Mouse (Mus musculus) embryonic facial prominence, embryonic 12.5 days (tissue): ENCODE data around the gene Ap4b1. TPM values are rescaled to one million over a fixed set of nuclear protein-coding genes. Genes with fewer than 3 reads are reported as not detected.
"Not testable (repeated sequence)": the region's sequence is repeated elsewhere in the genome, so short reads cannot be mapped to it uniquely, and the experiment has no call there.

ENCODE experiments used
- ATAC-seq: fragments of 200-750 bp; cut with Nextera tagmentation; 2 replicates; pipeline ENCODE4 v1.8.0; 2017; ENCODE audit not compliant: insufficient number of reproducible peaks, insufficient read depth, low FRiP score, low TSS enrichment
- H3K27ac ChIP-seq: fragments of 300-500 bp; sonication (generic); 2 replicates; pipeline ENCODE4 v1.5.1; 2016; ENCODE audit warnings: mild to moderate bottlenecking
- H3K27me3 ChIP-seq: fragments of 300-500 bp; sonication (generic); 2 replicates; pipeline ENCODE4 v1.6.1; 2016; ENCODE audit warnings: mild to moderate bottlenecking, moderate library complexity
- H3K36me3 ChIP-seq: fragments of 300-500 bp; sonication (generic); 2 replicates; pipeline ENCODE4 v1.6.1; 2016; ENCODE audit warnings: mild to moderate bottlenecking
- H3K4me1 ChIP-seq: fragments of 300-500 bp; sonication (generic); 2 replicates; pipeline ENCODE4 v1.6.1; 2016
- H3K4me2 ChIP-seq: fragments of 300-500 bp; sonication (generic); replicated peaks from 2 replicates; pipeline ENCODE4 v1.6.1; 2016; ENCODE audit warnings: mild to moderate bottlenecking, moderate library complexity
- H3K4me3 ChIP-seq: fragments of 300-500 bp; sonication (generic); 2 replicates; pipeline ENCODE4 v1.5.1; 2016; ENCODE audit warnings: mild to moderate bottlenecking
- H3K9ac ChIP-seq: fragments of 300-500 bp; sonication (generic); 2 replicates; pipeline ENCODE4 v1.6.1; 2016; ENCODE audit warnings: mild to moderate bottlenecking, moderate library complexity
- H3K9me3 ChIP-seq: fragments of 300-500 bp; sonication (generic); 2 replicates; pipeline ENCODE4 v1.6.1; 2016; ENCODE audit warnings: mild to moderate bottlenecking, moderate library complexity
- WGBS: fragments of 180-500 bp; shearing (Covaris S2); methylation state at CpG from one replicate; pipeline ENCODE4 v1.1.7; 2016; 5-methylcytosine and 5-hydroxymethylcytosine counted together
- polyA plus RNA-seq: library from polyadenylated mRNA; unstranded; fragments of >200 nt; fragmentation: Nextera tagmentation; extraction: Ambion mirVana; gene quantifications from 2 replicates; pipeline ENCODE4 v1.2.1, GENCODE M21; 2016

Gene Ap4b1
- polyA plus RNA-seq, 1 experiment from 2014 or later: 24.8 TPM

DNA sequence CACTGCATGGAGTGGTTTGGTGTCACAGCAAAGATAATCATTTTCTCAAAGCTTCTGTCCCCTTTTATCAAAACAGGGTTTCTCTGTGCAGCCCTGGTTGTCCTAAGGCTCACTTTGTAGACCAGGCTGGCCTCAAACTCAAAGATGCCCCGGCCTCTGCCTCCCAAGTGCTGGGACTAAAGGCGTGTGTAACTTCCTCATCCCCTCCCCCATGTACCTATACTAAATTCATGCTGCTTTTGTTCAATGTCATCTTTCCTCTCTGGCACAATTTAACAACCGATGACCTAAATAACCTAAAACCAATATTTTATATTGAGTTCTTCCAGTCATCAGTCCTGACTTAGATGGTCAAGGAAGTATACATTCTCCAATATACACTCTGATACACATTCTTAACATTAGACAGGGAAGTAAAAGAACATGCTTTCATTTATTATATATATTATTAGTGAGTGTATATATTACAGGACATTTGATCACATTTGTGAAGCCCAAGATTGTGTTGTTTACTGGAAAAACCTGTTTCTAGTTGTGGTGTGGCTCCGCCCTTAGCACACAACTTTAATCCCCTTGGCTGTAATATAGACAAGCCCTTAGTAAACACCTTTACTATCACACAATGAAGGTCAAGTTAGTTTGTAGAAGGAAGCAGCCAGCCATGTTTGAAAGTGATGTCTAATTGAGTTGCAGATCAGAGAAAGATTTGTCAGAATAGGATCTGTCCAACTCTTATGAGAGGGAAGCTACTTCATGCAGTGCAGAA, 26.3 kb upstream of the Ap4b1 start:
- no peak for ATAC-seq
- H3K4me1 ChIP-seq: no peaks in the 10 kb centered on the region

DNA sequence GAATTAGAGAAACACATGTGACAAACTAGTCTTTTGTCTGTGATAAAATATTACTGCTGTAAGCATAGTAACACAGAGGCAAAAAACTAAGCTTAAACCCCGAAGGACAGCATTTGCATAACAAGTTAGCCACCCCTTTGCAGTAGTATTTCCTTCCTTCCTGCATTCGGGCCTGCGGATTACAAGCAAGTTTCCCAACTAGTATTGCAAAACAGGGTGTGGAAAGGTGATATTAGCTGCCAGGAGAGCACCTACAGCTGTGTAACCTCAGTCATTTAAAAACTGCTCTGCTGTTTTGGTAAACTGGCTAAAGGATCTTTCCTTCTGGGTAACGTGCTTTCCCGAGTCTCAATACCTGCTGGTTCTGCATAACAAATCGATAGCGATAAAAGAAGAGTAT, 22.1 kb upstream of the Ap4b1 start:
- H3K9ac ChIP-seq: no peak overlapping the region
- H3K27ac ChIP-seq: no peak overlapping the region
- H3K9me3 ChIP-seq: no peaks in the 10 kb centered on the region
- 73% methylated on average over 7 of the region's 7 CpGs for WGBS
- no peak overlapping the region for H3K4me2 ChIP-seq
- H3K4me3 ChIP-seq: no peak overlapping the region
- H3K4me1 ChIP-seq: peaks cover 14% of the 10 kb centered on the region; the same call in 1 of the 2 replicates
- H3K36me3 ChIP-seq: no peaks in the 10 kb centered on the region
- ATAC-seq: no peak
- no peaks in the 10 kb centered on the region for H3K27me3 ChIP-seq

More for the DNA sequence above, 26.3 kb upstream of the Ap4b1 start:
- Histone ChIP-seq H3K4me3 (no peak overlapping the region), H3K9ac (no peak overlapping the region), H3K4me2 (no peak overlapping the region), H3K9me3 (no peaks in the 10 kb centered on the region), H3K36me3 (peaks cover 3% of the 10 kb centered on the region), H3K27me3 (no peaks in the 10 kb centered on the region), H3K27ac (no peak overlapping the region)
- 82% methylated on average over 4 of the region's 4 CpGs for WGBS

DNA sequence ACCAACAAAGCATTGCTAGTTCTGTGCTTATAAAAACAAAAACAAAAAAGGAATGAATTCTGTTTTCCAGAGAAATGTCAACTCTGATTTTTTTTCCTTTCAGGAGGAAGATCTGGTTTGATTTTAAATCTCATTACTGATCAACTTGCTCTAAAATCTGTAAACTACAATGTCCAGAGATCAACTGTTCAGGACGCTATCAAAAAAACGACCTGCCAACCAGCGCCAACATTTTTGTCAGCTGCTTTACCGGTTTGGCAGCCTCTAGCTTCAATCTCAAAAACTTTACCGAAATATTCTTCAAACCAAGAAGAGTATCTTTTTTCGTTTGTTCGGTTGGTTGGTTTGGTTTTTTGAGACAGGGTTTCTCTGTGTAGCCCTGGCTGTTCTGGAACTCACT, 20.2 kb upstream of the Ap4b1 start:
- H3K4me2 ChIP-seq: peak overlapping the region; percentile 90
- no peak overlapping the region for H3K4me3 ChIP-seq

DNA sequence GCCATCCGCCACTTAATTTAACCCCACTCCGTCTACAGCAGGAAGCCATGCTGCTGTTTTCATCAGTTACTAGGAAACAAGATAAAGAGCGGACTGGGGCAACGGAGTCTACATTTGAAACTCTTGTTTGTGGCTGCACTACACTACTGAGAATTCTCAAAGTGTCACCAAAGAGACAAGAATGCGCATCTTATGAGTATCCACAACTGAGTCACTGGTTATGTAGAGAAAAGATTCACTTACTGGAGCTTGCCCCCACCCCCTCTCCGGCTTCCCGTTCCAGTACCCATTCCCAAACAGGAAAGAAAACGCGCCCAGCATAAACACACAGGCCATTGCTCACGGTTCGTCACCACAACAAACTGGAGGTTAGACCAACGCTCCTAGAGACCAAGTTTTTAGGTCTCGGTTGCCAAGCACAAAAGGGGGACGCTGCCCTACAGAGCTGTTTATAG, 19.4 kb upstream of the Ap4b1 start:
- Histone ChIP-seq H3K9me3 (no peaks in the 10 kb centered on the region), H3K4me2 (peak overlapping the region; percentile 90), H3K4me3 (peak overlapping the region; percentile 88), H3K36me3 (no peaks in the 10 kb centered on the region), H3K4me1 (peaks cover 14% of the 10 kb centered on the region; the same call in 1 of the 2 replicates), H3K27ac (peak overlapping the region; percentile 89), H3K27me3 (no peaks in the 10 kb centered on the region), H3K9ac (peak overlapping the region; percentile 91)
- no peak for ATAC-seq
- 2% methylated on average over 14 of the region's 14 CpGs for WGBS

More for the DNA sequence above, 20.2 kb upstream of the Ap4b1 start:
- Histone ChIP-seq H3K9ac (no peak overlapping the region), H3K4me1 (peaks cover 14% of the 10 kb centered on the region; the same call in 1 of the 2 replicates), H3K9me3 (no peaks in the 10 kb centered on the region), H3K27me3 (no peaks in the 10 kb centered on the region), H3K36me3 (no peaks in the 10 kb centered on the region), H3K27ac (no peak overlapping the region)
- 81% methylated on average over 7 of the region's 7 CpGs for WGBS
- no peak for ATAC-seq

DNA sequence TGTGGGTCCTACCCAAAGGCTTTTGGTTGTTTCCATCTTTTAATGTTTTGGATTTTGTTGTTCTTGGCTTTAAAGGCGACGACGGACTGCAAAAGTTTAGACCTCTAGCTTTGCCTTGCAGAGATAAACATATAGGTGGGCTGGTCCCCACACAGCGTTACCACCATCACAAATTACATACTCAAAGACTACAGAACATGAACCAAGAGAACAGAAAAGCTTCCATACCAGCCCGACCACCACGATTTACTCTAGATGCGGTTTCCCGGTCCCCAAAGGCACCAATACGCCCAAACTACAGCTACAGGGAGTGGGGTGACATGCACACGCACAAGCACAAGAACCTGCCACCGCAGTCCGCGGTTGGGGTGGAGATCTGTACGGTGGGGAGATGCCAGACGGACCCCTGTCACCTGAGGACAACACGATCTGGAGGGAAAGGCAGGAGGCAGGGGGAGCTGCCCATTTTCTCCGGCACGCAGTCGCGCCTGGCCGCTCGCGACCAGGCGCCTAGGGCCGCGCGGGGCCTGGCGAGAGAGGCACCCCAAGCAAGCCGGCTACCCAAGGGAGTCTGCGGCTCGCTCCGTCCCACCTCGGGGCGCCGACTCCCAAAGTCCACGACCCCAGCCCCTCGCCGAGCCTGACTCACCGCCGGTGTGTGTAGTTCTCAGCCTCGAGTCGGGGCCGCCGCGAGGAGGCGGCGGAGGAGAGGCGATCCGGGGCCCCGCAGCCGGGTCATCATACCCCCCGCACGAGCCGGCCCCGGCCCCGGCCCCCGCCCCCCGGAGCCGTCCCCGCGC, 18.8 kb upstream of the Ap4b1 start:
- Histone ChIP-seq H3K9ac (peak overlapping the region; percentile 91), H3K27me3 (no peaks in the 10 kb centered on the region), H3K9me3 (no peaks in the 10 kb centered on the region), H3K4me3 (peak overlapping the region; percentile 88), H3K27ac (peak overlapping the region; percentile 89), H3K4me2 (peak overlapping the region; percentile 90), H3K36me3 (no peaks in the 10 kb centered on the region), H3K4me1 (peaks cover 14% of the 10 kb centered on the region; the same call in 1 of the 2 replicates)
- WGBS: 2% methylated on average over 54 of the region's 61 CpGs
- peak; percentile 68 for ATAC-seq

DNA sequence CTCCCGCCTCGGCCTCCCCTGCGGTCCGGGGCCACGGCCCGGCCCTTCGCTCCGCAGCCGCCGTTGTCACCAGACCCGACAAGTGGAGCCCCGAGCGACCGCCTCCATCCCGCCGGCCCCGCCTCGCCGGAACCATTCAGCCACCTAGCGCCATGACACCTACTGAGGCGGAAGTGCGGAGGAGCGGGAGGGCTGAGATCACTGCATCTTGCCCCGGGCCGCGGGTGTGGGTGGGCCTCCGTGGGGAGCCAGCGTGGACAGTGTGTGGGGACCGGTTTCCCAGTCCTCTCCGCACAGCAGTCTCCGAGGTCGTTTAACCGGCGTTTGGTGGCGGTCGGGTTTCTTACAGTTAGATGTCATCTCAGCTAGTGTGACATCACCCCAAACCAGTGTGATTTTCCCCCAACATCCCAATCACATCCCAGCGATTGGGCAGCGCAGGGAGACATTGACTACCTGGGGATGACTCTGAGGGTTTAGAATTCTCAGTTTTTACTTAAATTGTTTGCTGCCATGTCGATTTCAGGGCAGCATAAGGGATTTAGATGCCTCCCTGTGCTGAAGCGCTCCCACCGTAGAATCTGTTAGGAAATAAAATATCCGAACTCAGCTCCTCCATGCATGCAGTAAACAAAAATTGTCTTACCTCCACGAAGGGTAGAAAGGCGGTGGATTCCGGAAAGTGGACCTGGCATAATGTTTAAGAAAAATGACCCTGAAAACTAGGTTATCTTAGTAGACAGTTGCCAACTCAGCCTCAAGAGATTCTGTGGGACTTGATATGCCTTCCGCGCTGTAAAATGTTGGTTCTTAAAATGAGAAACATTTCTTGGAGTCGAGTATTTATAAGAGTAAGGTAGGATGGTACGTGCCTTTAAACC, 17.9 kb upstream of the Ap4b1 start, which contains the start of gene Hipk1:
Hipk1 (minus strand) TSS at position 334 of the 881 bp plus-strand sequence.
- peak within 1 kb of the TSS; percentile 89 for H3K27ac ChIP-seq
- no peaks in the 10 kb centered on the region for H3K27me3 ChIP-seq
- no peaks in the 10 kb centered on the region for H3K9me3 ChIP-seq
- ATAC-seq: peak; percentile 93
- WGBS: 10% methylated on average over 49 of the region's 49 CpGs
- peak within 1 kb of the TSS; percentile 90 for H3K4me2 ChIP-seq
- peaks cover 14% of the 10 kb centered on the region; the same call in 1 of the 2 replicates for H3K4me1 ChIP-seq
- H3K36me3 ChIP-seq: no peaks in the 10 kb centered on the region
- peak within 1 kb of the TSS; percentile 91 for H3K9ac ChIP-seq
- peak within 1 kb of the TSS; percentile 88 for H3K4me3 ChIP-seq

DNA sequence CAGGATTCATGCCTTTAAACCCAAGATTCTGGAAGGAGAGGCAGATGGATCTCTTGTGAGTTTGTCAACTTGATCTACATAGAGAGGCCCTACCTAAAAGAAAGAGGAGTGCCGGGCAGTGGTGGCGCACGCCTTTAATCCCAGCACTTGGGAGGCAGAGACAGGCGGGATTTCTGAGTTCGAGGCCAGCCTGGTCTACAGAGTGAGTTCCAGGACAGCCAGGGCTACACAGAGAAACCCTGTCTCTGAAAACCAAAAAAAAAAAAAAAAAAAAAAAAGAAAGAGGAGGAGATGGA, 17.3 kb upstream of the Ap4b1 start:
- H3K9me3 ChIP-seq, ATAC-seq, H3K27ac ChIP-seq, H3K27me3 ChIP-seq, H3K36me3 ChIP-seq, H3K9ac ChIP-seq: not testable (repeated sequence)
- Histone ChIP-seq H3K4me2 (peak overlapping the region; percentile 90), H3K4me3 (peak overlapping the region; percentile 88; the same call in 1 of the 2 replicates), H3K4me1 (peaks cover 14% of the 10 kb centered on the region; the same call in 1 of the 2 replicates)
- 84% methylated on average over 5 of the region's 5 CpGs for WGBS

DNA sequence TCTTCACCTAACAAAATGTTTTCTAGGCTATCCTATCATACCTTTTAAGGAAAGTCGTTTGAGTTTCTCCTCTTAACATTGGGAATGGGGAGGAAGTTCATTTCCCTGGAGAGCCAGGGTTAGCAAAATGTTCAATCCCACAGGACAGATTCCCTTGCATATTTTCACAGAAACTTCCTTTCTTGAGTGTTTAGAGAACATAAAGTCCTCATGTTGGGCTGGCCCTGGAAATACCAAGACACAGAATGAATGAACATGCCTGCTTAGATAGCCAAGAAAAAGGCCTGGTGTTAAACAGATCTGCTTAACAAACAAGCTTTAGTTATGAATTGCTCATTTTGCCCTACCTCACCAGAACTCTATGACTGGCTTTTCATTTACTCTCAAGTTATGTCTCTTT, 16.8 kb upstream of the Ap4b1 start:
- H3K36me3 ChIP-seq: no peaks in the 10 kb centered on the region
- WGBS: 69% methylated on average over 1 of the region's 1 CpGs
- no peaks in the 10 kb centered on the region for H3K9me3 ChIP-seq
- peaks cover 14% of the 10 kb centered on the region; the same call in 1 of the 2 replicates for H3K4me1 ChIP-seq
- H3K4me2 ChIP-seq: no peak overlapping the region
- no peak for ATAC-seq
- H3K9ac ChIP-seq: no peak overlapping the region
- no peak overlapping the region for H3K27ac ChIP-seq
- no peak overlapping the region for H3K4me3 ChIP-seq
- no peaks in the 10 kb centered on the region for H3K27me3 ChIP-seq

DNA sequence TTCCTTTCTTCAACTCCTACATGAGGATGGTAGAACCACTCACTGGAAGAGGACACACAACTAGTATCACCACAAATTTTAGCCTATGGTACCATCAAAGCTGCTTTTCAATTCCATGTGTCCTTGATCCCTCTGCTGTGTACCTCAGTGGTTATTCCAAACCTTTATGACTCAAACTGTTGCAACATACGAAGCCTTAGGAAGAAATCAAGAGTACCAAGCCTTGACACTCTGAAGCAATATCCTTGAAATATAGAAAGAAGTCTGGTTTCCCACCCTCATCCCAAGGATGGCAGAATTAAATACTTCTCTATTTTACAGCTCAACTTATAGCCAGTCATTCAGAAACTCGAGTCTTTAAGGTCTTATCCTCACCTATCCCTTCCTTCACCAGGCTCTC, 12.9 kb upstream of the Ap4b1 start:
- Histone ChIP-seq H3K4me2 (no peak overlapping the region), H3K4me3 (no peak overlapping the region), H3K9ac (no peak overlapping the region), H3K36me3 (no peaks in the 10 kb centered on the region), H3K27ac (no peak overlapping the region), H3K27me3 (no peaks in the 10 kb centered on the region), H3K4me1 (no peaks in the 10 kb centered on the region), H3K9me3 (no peaks in the 10 kb centered on the region)
- 60% methylated on average over 2 of the region's 2 CpGs for WGBS
- ATAC-seq: no peak

DNA sequence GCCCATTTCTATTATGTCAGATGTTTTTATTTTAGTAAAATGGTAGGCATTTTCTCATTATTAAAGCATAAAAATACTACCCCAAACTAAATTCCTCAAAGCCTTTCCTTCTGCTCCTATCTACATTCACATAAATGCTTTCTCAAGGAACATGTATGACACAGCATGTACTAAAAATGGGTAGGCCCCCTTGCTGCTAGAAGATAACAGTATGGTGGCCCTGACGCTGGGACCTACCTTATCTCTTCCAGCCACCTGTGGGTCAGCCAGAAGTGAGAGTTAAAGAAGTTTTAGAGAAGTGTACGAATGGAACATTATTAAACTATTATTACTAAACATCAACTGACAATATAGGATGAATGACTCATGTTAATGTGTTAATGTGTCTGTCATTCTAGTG, 9.8 kb upstream of the Ap4b1 start:
- no peaks in the 10 kb centered on the region for H3K9me3 ChIP-seq
- H3K4me3 ChIP-seq: no peak overlapping the region
- no peak overlapping the region for H3K9ac ChIP-seq
- H3K27ac ChIP-seq: no peak overlapping the region
- ATAC-seq: no peak
- H3K36me3 ChIP-seq: peaks cover 17% of the 10 kb centered on the region
- H3K4me2 ChIP-seq: no peak overlapping the region
- WGBS: 81% methylated on average over 2 of the region's 2 CpGs
- no peaks in the 10 kb centered on the region for H3K27me3 ChIP-seq
- no peaks in the 10 kb centered on the region for H3K4me1 ChIP-seq
